Mouse (Mus musculus) bone marrow macrophage, adult 2 months (primary cell): ENCODE measurements around the gene Rasgef1b. TPM values are rescaled to one million over a fixed set of nuclear protein-coding genes. Genes with fewer than 3 reads are reported as not detected.
A peak's percentile ranks its signal among the peaks of the same experiment; 100 is the strongest.

Experiments used
- H3K27ac ChIP-seq: 2 replicates; pipeline ENCODE4 v1.5.1; 2012; ENCODE audit warnings: low read depth, low read length; ENCODE audit not compliant: insufficient read depth
- H3K4me1 ChIP-seq: 2 replicates; pipeline ENCODE4 v1.6.1; 2012; ENCODE audit warnings: low read length; ENCODE audit not compliant: control insufficient read depth, insufficient read depth
- H3K4me3 ChIP-seq: 2 replicates; pipeline ENCODE4 v1.5.1; 2012; ENCODE audit warnings: mild to moderate bottlenecking, low read length, moderate library complexity; ENCODE audit not compliant: insufficient read depth
- CTCF ChIP-seq: IDR thresholded peaks from 2 replicates; pipeline ENCODE4 v1.5.1; 2012; ENCODE audit warnings: low read depth, mild to moderate bottlenecking, low read length, moderate library complexity
- POLR2A ChIP-seq: IDR thresholded peaks from 2 replicates; pipeline ENCODE4 v1.6.1; 2012; ENCODE audit warnings: mild to moderate bottlenecking, low read depth, low read length, borderline replicate concordance
- polyA plus RNA-seq: library from polyadenylated mRNA; stranded (reverse); fragments of >200 nt; gene quantifications from 2 replicates; pipeline ENCODE4 v1.2.4, GENCODE M21; 2012; ENCODE audit not compliant: missing spikeins, insufficient read depth, insufficient read length

Gene Rasgef1b
- polyA plus RNA-seq, 1 experiment, result 46.5 TPM

DNA sequence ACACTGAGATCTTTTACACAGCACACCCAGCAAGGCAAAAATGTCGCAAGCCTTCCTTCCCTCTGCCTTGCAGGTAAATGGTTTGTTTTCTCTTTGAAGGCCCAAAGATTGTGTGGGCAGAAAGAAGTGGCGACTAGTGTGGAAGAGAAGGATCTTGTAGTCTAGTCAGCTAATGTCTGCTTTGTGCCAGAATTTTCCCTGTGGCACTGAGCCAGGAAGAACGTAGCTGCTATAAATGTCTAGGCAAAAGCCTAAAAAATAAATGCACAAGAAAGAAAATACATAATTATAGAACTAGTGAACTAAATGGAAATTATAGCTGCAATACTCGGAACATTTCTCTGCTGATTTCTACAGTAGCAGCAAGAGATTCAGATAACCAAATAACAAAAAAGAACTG, 207.5 kb downstream of the Rasgef1b start:
- Histone ChIP-seq H3K4me3 (no peak overlapping the region), H3K27ac (peak overlapping the region; percentile 43), H3K4me1 (peaks cover 39% of the 10 kb centered on the region)
- TF ChIP-seq CTCF (no peak), POLR2A (no peak)

DNA sequence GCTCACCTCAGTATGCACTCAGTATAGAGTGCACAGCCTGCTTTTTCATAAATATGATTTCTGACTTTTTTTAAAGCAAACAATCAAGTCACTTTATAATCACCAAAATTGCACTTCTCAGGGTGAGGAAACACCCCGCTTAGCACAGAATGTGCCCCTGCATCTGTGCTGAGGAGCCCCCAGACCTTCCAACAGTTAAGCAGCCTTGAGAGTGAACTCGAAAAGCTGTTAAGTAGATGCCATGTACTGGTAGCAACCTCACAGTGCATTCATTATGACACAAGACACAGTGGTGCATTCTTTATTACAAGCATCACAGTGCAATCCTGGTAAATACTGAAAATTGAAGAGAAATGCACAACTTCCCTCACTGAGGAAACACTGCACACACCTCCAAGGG, 209.3 kb downstream of the Rasgef1b start:
- Histone ChIP-seq H3K4me3 (no peak overlapping the region), H3K27ac (no peak overlapping the region), H3K4me1 (peaks cover 47% of the 10 kb centered on the region)
- no peak for TF ChIP-seq POLR2A
- TF ChIP-seq CTCF, result no peak

DNA sequence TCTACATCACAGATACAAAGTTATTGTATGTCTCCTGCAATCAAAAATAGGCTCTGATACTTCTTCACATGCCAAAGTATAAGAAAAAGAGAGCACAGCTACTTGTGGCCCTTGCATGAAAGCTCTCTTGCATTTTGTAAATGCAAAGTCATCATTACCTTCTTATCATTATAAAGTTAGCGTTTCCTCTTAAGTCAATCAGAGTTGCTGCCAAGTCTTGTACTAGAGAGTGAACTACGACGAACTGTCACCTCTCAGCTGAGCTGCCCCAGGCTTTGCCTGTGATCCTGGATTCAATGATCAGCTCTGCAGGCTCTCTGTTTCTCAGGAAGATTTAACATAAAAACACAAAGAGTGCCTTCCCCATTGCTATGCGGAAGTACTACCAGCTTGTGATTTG, 209.8 kb downstream of the Rasgef1b start:
- Histone ChIP-seq H3K4me1 (peaks cover 47% of the 10 kb centered on the region), H3K27ac (no peak overlapping the region), H3K4me3 (no peak overlapping the region)
- TF ChIP-seq CTCF (no peak), POLR2A (no peak)

DNA sequence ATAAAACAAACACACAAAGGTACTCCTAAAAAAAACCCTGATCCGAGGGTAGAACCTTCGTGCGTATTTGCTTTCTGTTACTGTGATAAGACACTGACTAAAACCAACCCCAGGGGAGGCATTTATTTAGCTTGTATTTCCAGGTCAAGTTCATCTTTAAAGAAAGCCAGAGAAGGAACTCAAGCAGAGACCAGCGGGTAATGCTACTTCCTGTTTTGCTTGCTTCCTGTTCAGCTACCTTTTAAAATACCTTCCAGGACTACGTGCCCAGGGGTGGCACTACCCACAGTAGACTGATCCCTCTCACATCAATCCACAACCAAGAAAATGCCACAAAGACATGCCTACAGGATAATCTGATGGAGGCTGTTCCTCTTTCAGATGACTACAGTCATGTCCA, 212.7 kb downstream of the Rasgef1b start:
- H3K4me1 ChIP-seq, result peaks cover 28% of the 10 kb centered on the region
- H3K4me3 ChIP-seq, result no peak overlapping the region
- TF ChIP-seq POLR2A (no peak), CTCF (no peak)
- H3K27ac ChIP-seq, result no peak overlapping the region

DNA sequence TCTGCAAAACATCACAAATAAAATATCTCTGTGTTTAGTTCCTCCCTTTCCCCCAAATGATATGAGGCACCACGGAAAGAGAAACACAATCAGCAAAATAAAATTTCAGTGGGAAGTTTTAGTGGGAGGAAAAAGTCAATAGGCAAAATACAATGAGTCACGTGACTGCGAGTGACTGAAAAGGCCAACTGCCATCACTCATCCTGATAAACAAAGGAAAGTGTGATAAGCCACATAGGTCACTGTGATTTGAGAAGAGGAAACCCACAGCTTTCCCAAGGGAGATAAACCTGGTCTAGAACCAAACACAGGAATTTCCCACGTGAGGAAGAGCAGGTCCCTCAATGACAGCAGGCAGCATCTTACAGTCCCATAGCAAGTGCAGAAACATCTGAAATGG, 213.1 kb downstream of the Rasgef1b start:
- TF ChIP-seq POLR2A (no peak), CTCF (no peak)
- H3K27ac ChIP-seq, result no peak overlapping the region

DNA sequence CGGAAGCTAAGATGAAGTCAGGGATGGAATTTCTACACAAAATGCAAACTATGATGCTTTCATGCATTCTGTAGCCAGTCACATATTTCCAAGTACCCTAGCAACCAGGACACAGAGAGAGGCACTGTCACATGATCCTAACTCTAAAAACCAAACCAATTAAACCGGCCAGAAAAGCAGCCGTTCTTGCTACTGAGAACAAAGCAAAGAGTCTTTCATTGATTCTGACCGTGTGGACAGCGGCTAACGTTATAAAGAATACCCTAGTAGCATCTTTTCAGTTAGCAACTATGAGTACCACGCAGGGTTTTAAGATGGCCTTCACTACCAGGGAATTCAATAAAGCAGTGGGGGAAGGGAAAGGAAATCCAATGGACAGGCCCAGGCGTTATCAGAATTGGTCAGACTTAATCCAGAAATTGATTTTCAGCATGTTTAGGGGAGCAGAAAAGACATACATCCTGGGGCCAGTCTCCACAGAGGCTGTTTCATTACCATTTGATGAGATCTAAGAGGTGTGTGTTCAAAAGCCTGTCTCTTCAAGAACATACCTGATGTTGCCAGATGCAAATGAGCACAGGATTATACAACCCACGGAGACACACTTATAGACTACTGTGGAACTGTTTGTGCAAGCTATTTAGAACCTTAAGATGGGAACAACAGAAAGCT, 215.5 kb downstream of the Rasgef1b start:
- no peak overlapping the region for H3K27ac ChIP-seq
- TF ChIP-seq CTCF (no peak), POLR2A (no peak)
- no peak overlapping the region for H3K4me3 ChIP-seq
- H3K4me1 ChIP-seq, result peaks cover 8% of the 10 kb centered on the region

More for the DNA sequence above, 213.1 kb downstream of the Rasgef1b start:
- no peak overlapping the region for H3K4me3 ChIP-seq
- H3K4me1 ChIP-seq, result peaks cover 23% of the 10 kb centered on the region

DNA sequence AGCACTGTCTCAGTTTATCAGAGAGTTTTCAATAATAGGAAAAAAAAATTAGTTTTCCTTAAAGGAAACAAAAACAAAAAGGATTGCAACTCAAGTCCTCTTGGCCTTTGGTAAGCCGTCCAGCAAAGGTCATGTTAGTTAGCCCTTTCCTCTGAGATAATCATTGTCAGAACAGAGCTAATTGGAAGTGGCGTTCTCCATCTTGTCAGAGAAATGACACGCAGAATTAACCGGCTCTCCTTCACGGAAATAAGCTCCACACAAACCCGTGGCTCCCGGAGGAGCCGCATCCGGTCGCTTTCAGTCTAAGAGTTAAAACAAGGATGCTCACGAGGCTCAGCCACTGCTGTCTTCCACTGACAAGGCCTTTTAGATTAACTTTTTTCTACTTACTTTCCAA, 217.8 kb downstream of the Rasgef1b start:
- H3K27ac ChIP-seq, result no peak overlapping the region
- H3K4me1 ChIP-seq, result peaks cover 5% of the 10 kb centered on the region
- no peak overlapping the region for H3K4me3 ChIP-seq
- TF ChIP-seq CTCF, result no peak
- TF ChIP-seq POLR2A, result no peak

DNA sequence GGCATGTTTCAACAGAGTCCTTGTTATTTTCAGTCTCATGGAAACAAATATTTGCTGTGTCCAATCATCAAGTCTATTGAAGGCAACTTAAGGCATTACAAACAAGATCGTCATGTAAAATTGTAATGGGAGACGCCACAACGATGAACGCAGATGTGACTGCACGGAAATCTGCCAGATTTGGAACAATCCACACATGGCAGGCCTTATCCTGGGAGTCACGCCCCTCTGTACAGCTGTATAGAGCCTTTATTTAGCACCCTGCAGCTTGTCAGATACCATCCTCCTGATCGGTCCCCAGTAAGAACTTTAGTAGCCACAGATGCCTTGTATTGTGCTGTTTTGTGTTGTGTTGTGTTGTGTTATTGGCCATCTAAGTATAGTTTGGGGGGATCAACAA, 222.8 kb downstream of the Rasgef1b start:
- Histone ChIP-seq H3K27ac (no peak overlapping the region), H3K4me3 (no peak overlapping the region), H3K4me1 (peaks cover 5% of the 10 kb centered on the region; the same call in 1 of the 2 replicates)
- TF ChIP-seq CTCF (no peak), POLR2A (no peak)

DNA sequence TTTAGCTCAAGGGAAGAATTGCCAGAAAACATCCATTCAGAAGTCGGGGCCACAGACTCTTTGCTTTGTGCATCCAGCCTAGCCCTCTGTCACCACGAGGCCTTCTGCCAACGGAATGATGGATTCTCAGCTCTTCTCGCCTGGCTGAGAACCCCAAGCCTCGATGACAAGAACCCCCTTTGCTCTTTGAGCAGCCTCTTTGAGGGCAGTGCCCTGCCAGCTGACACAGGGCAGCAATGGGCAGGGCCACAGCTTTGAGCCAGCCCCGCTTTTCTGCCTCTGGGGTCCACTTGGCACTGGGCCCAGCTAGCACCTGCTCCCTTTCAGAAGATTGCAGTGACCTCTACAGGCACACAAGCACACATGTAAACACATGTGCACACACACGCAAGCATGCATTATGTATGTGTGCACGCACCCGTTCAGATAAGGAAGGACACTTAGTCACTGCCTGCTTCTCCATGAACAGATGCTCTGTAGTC, 224.5 kb downstream of the Rasgef1b start:
- TF ChIP-seq CTCF, result no peak
- TF ChIP-seq POLR2A, result no peak
- H3K4me3 ChIP-seq, result no peak overlapping the region
- no peak overlapping the region for H3K27ac ChIP-seq
- H3K4me1 ChIP-seq, result peaks cover 10% of the 10 kb centered on the region

DNA sequence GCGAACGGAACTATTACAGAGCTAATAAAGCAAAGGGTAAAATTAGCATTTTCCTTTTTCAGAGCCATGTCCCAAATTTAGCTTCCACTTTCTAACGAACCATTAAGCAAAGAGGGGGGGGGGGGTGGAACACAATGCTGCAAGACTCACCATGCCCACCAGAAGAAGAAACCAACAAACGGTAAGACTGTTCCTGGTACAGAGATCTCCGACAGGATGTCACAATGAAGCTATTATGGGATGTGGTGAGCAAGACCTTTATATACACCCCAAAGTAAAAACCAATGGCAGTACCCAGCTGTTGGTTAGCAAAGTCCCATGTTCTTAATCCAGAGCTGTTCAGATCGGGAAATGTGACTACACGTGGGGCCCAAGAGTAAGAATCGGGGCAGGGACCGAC, 226.2 kb downstream of the Rasgef1b start:
- TF ChIP-seq CTCF, result no peak
- TF ChIP-seq POLR2A, result no peak
- no peak overlapping the region for H3K27ac ChIP-seq
- peaks cover 14% of the 10 kb centered on the region for H3K4me1 ChIP-seq
- H3K4me3 ChIP-seq, result no peak overlapping the region

DNA sequence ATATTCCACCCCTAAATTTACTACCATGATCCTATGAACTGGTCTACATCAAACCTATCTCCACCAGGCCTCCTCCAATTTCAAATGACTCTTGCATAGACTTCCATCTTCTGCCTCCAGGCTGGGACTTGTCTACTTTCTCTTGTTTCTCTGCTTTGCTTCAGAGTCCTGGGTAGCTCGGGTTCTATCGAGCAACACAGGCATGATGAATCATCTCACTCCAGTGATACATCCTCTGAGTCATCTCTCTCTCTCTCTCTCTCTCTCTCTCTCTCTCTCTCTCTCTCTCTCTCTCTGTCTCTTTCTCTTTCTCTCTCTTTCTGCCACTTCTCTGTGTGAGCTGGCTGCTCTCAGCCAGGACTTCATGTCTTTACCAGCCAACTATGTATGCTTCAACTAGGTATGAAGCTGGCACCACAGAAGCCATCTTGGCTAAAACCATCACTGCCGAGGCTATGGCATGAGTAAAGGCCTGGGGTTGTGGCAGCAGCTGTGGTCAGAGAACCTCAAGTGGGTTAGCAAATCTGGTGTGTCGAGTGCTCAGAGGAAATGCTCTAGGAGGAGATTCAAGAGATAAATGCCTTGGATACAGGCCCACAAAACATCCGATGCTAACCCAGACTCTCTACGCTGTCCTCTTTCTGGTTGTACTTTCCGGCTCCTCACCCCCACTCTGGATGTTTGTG, 229.3 kb downstream of the Rasgef1b start:
- H3K4me3 ChIP-seq, result no peak overlapping the region
- TF ChIP-seq POLR2A (no peak), CTCF (no peak)
- H3K27ac ChIP-seq, result no peak overlapping the region
- peaks cover 14% of the 10 kb centered on the region for H3K4me1 ChIP-seq
